Mouse (Mus musculus) neural tube, embryonic 13.5 days (tissue): ENCODE measurements around the gene Plcb4. TPM values are rescaled to one million over a fixed set of nuclear protein-coding genes. Genes with fewer than 3 reads are reported as not detected.
"Not testable (repeated sequence)": the region's sequence is repeated elsewhere in the genome, so short reads cannot be mapped to it uniquely, and the experiment has no call there.

Experiments used
- ATAC-seq: fragments of 200-750 bp; cut with Nextera tagmentation; 2 replicates; pipeline ENCODE4 v1.8.0; 2017; ENCODE audit warnings: low read depth, mild to moderate bottlenecking, moderate TSS enrichment, moderate library complexity
- H3K27ac ChIP-seq: fragments of 300-500 bp; sonication (generic); replicated peaks from 2 replicates; pipeline ENCODE4 v1.5.1; 2015; ENCODE audit warnings: moderate library complexity, mild to moderate bottlenecking, inconsistent platforms
- H3K27me3 ChIP-seq: fragments of 300-500 bp; sonication (generic); 2 replicates; pipeline ENCODE4 v1.6.1; 2015; ENCODE audit warnings: mild to moderate bottlenecking, inconsistent platforms
- H3K36me3 ChIP-seq: fragments of 300-500 bp; sonication (generic); 2 replicates; pipeline ENCODE4 v1.6.1; 2015; ENCODE audit warnings: mild to moderate bottlenecking, inconsistent platforms
- H3K4me1 ChIP-seq: fragments of 300-500 bp; sonication (generic); replicated peaks from 2 replicates; pipeline ENCODE4 v1.6.1; 2015; ENCODE audit warnings: inconsistent platforms
- H3K4me2 ChIP-seq: fragments of 300-500 bp; sonication (generic); 2 replicates; pipeline ENCODE4 v1.6.1; 2015; ENCODE audit warnings: inconsistent platforms, mild to moderate bottlenecking, moderate library complexity
- H3K4me3 ChIP-seq: fragments of 300-500 bp; sonication (generic); 2 replicates; pipeline ENCODE4 v1.5.1; 2015; ENCODE audit warnings: mild to moderate bottlenecking, inconsistent platforms
- H3K9ac ChIP-seq: fragments of 300-500 bp; sonication (generic); 2 replicates; pipeline ENCODE4 v1.6.1; 2015; ENCODE audit warnings: moderate library complexity, mild to moderate bottlenecking, inconsistent platforms
- H3K9me3 ChIP-seq: fragments of 300-500 bp; sonication (generic); 2 replicates; pipeline ENCODE4 v1.6.1; 2016; ENCODE audit warnings: inconsistent platforms
- WGBS: fragments of 180-500 bp; shearing (Covaris S2); methylation state at CpG from one replicate; pipeline ENCODE4 v1.1.7; 2015; 5-methylcytosine and 5-hydroxymethylcytosine counted together
- polyA plus RNA-seq: library from polyadenylated mRNA; unstranded; fragments of >200 nt; fragmentation: Nextera tagmentation; extraction: Ambion mirVana; gene quantifications from 2 replicates; pipeline ENCODE4 v1.2.1, GENCODE M21; 2015

Plcb4 gene
- polyA plus RNA-seq, 1 experiment from 2014 or later: 38.2 TPM

GRCm38 (mm10) chr2:135963089-135963488, 304.3 kb downstream of the Plcb4 start:
- H3K27ac ChIP-seq: no peak overlapping the region
- H3K4me2 ChIP-seq: no peak overlapping the region
- 0 out of 2 replicates have a peak, but pooled peaks cover 9% of the 10 kb centered on the region for H3K36me3 ChIP-seq
- H3K4me1 ChIP-seq: peaks cover 5% of the 10 kb centered on the region; the same call in 1 of the 2 replicates
- H3K27me3 ChIP-seq: no peaks in the 10 kb centered on the region
- H3K4me3 ChIP-seq: no peak overlapping the region
- no peak overlapping the region for H3K9ac ChIP-seq
- 87% methylated on average over 14 of the region's 14 CpGs for WGBS
- no peak for ATAC-seq
- no peaks in the 10 kb centered on the region for H3K9me3 ChIP-seq

GRCm38 (mm10) chr2:135966871-135967557, 308.2 kb downstream of the Plcb4 start:
- ATAC-seq: peak; percentile 45; the same call in 1 of the 2 replicates
- Histone ChIP-seq H3K27ac (no peak overlapping the region), H3K27me3 (no peaks in the 10 kb centered on the region), H3K9me3 (no peaks in the 10 kb centered on the region), H3K4me1 (peaks cover 13% of the 10 kb centered on the region; the same call in 1 of the 2 replicates), H3K4me2 (no peak overlapping the region), H3K4me3 (no peak overlapping the region), H3K36me3 (0 out of 2 replicates have a peak, but pooled peaks cover 7% of the 10 kb centered on the region), H3K9ac (no peak overlapping the region)
- 57% methylated on average over 16 of the region's 16 CpGs for WGBS

- H3K27ac ChIP-seq: peak overlapping the region; percentile 52
- H3K4me3 ChIP-seq: no peak overlapping the region
- H3K4me2 ChIP-seq: no peak overlapping the region
- peak; percentile 80 for ATAC-seq
- H3K36me3 ChIP-seq: peaks cover 9% of the 10 kb centered on the region; the same call in 1 of the 2 replicates
- no peaks in the 10 kb centered on the region for H3K9me3 ChIP-seq
- H3K27me3 ChIP-seq: no peaks in the 10 kb centered on the region
- 41% methylated on average over 12 of the region's 12 CpGs for WGBS
- no peak overlapping the region for H3K9ac ChIP-seq
- peaks cover 13% of the 10 kb centered on the region; the same call in 1 of the 2 replicates for H3K4me1 ChIP-seq
Measured at GRCm38 (mm10) chr2:135968159-135968558, 309.3 kb downstream of the Plcb4 start.

- H3K4me3 ChIP-seq: no peak overlapping the region
- no peak overlapping the region for H3K9ac ChIP-seq
- H3K27me3 ChIP-seq: no peaks in the 10 kb centered on the region
- H3K4me1 ChIP-seq: peaks cover 13% of the 10 kb centered on the region; the same call in 1 of the 2 replicates
- H3K36me3 ChIP-seq: peaks cover 12% of the 10 kb centered on the region; the same call in 1 of the 2 replicates
- WGBS: 96% methylated on average over 4 of the region's 4 CpGs
- no peak overlapping the region for H3K4me2 ChIP-seq
- H3K9me3 ChIP-seq: no peaks in the 10 kb centered on the region
- H3K27ac ChIP-seq: no peak overlapping the region
- no peak for ATAC-seq
Measured at GRCm38 (mm10) chr2:135970902-135971301, 312.1 kb downstream of the Plcb4 start.

- WGBS: 89% methylated on average over 9 of the region's 9 CpGs
- no peak overlapping the region for H3K4me2 ChIP-seq
- no peak overlapping the region for H3K4me3 ChIP-seq
- H3K36me3 ChIP-seq: peaks cover 12% of the 10 kb centered on the region; the same call in 1 of the 2 replicates
- no peak overlapping the region for H3K9ac ChIP-seq
- no peak overlapping the region for H3K27ac ChIP-seq
- ATAC-seq: no peak
- no peaks in the 10 kb centered on the region for H3K4me1 ChIP-seq
- H3K9me3 ChIP-seq: no peaks in the 10 kb centered on the region
- no peaks in the 10 kb centered on the region for H3K27me3 ChIP-seq
Measured at GRCm38 (mm10) chr2:135975978-135976377, 317.2 kb downstream of the Plcb4 start.

GRCm38 (mm10) chr2:135978790-135979189, 320.0 kb downstream of the Plcb4 start:
- H3K4me3 ChIP-seq: no peak overlapping the region
- H3K4me1 ChIP-seq: no peaks in the 10 kb centered on the region
- H3K36me3 ChIP-seq: 0 out of 2 replicates have a peak, but pooled peaks cover 3% of the 10 kb centered on the region
- H3K9me3 ChIP-seq: no peaks in the 10 kb centered on the region
- no peak overlapping the region for H3K9ac ChIP-seq
- no peak overlapping the region for H3K4me2 ChIP-seq
- no peaks in the 10 kb centered on the region for H3K27me3 ChIP-seq
- 53% methylated on average over 5 of the region's 5 CpGs for WGBS
- H3K27ac ChIP-seq: no peak overlapping the region
- no peak for ATAC-seq

- 68% methylated on average over 1 of the region's 1 CpGs for WGBS
- no peak overlapping the region for H3K4me3 ChIP-seq
- ATAC-seq: no peak
Measured at GRCm38 (mm10) chr2:135980428-135980827, 321.6 kb downstream of the Plcb4 start.

GRCm38 (mm10) chr2:135983972-135984371, 325.2 kb downstream of the Plcb4 start:
- Histone ChIP-seq H3K27me3 (no peaks in the 10 kb centered on the region), H3K9ac (no peak overlapping the region), H3K36me3 (peaks cover 14% of the 10 kb centered on the region; the same call in 1 of the 2 replicates), H3K4me2 (no peak overlapping the region), H3K9me3 (no peaks in the 10 kb centered on the region), H3K27ac (no peak overlapping the region), H3K4me1 (no peaks in the 10 kb centered on the region), H3K4me3 (no peak overlapping the region)
- no peak for ATAC-seq
- WGBS: 93% methylated on average over 4 of the region's 4 CpGs

More at GRCm38 (mm10) chr2:135980428-135980827, 321.6 kb downstream of the Plcb4 start:
- no peak overlapping the region for H3K9ac ChIP-seq
- no peaks in the 10 kb centered on the region for H3K4me1 ChIP-seq
- H3K4me2 ChIP-seq: no peak overlapping the region
- no peaks in the 10 kb centered on the region for H3K9me3 ChIP-seq
- H3K27ac ChIP-seq: no peak overlapping the region
- H3K36me3 ChIP-seq: peaks cover 14% of the 10 kb centered on the region; the same call in 1 of the 2 replicates
- H3K27me3 ChIP-seq: no peaks in the 10 kb centered on the region

- no peak for ATAC-seq
Measured at GRCm38 (mm10) chr2:135985536-135986265, 326.9 kb downstream of the Plcb4 start.

GRCm38 (mm10) chr2:135988475-135988874, 329.7 kb downstream of the Plcb4 start:
- H3K9me3 ChIP-seq, H3K4me1 ChIP-seq, H3K4me3 ChIP-seq, ATAC-seq, H3K4me2 ChIP-seq, H3K27ac ChIP-seq, H3K27me3 ChIP-seq, H3K9ac ChIP-seq: not testable (repeated sequence)
- peaks cover 12% of the 10 kb centered on the region; the same call in 1 of the 2 replicates for H3K36me3 ChIP-seq

More at GRCm38 (mm10) chr2:135985536-135986265, 326.9 kb downstream of the Plcb4 start:
- Histone ChIP-seq H3K4me2 (no peak overlapping the region), H3K4me1 (no peaks in the 10 kb centered on the region), H3K9me3 (no peaks in the 10 kb centered on the region), H3K9ac (no peak overlapping the region), H3K27ac (no peak overlapping the region), H3K36me3 (peaks cover 14% of the 10 kb centered on the region; the same call in 1 of the 2 replicates), H3K27me3 (no peaks in the 10 kb centered on the region), H3K4me3 (no peak overlapping the region)
- 86% methylated on average over 15 of the region's 15 CpGs for WGBS

GRCm38 (mm10) chr2:135990686-135991085, 331.9 kb downstream of the Plcb4 start:
- not testable (repeated sequence) for H3K4me2 ChIP-seq, H3K9me3 ChIP-seq, ATAC-seq, H3K27me3 ChIP-seq, H3K27ac ChIP-seq, H3K4me1 ChIP-seq, H3K4me3 ChIP-seq, H3K9ac ChIP-seq, H3K36me3 ChIP-seq
- 73% methylated on average over 10 of the region's 10 CpGs for WGBS

- Histone ChIP-seq H3K4me3 (no peak overlapping the region), H3K4me1 (peaks cover 15% of the 10 kb centered on the region), H3K27me3 (no peaks in the 10 kb centered on the region), H3K4me2 (no peak overlapping the region), H3K27ac (no peak overlapping the region), H3K9me3 (no peaks in the 10 kb centered on the region), H3K36me3 (no peaks in the 10 kb centered on the region), H3K9ac (no peak overlapping the region)
- ATAC-seq: no peak
- WGBS: 86% methylated on average over 11 of the region's 11 CpGs
Measured at GRCm38 (mm10) chr2:135993314-135993713, 334.5 kb downstream of the Plcb4 start.
